Mouse (Mus musculus) hindbrain, embryonic 16.5 days (tissue): ENCODE measurements around the gene Auh. TPM values are rescaled to one million over a fixed set of nuclear protein-coding genes. Genes with fewer than 3 reads are reported as not detected.

Experiments used
- ATAC-seq: fragments of 200-750 bp; cut with Nextera tagmentation; 2 replicates; pipeline ENCODE4 v1.8.0; 2017; ENCODE audit warnings: moderate TSS enrichment, moderate library complexity
- H3K27ac ChIP-seq: fragments of 300-500 bp; sonication (generic); 2 replicates; pipeline ENCODE4 v1.5.1; 2014; ENCODE audit warnings: low read depth, mild to moderate bottlenecking, control low read depth, low read length, moderate library complexity
- H3K27me3 ChIP-seq: fragments of 300-500 bp; sonication (generic); replicated peaks from 2 replicates; pipeline ENCODE4 v1.6.1; 2014; ENCODE audit warnings: low read length; ENCODE audit not compliant: control insufficient read depth, insufficient read depth
- H3K36me3 ChIP-seq: fragments of 300-500 bp; sonication (generic); 2 replicates; pipeline ENCODE4 v1.6.1; 2014; ENCODE audit warnings: mild to moderate bottlenecking, low read length, moderate library complexity, mixed read lengths; ENCODE audit not compliant: control insufficient read depth, insufficient read depth
- H3K4me1 ChIP-seq: fragments of 300-500 bp; sonication (generic); 2 replicates; pipeline ENCODE4 v1.6.1; 2014; ENCODE audit warnings: low read depth, low read length; ENCODE audit not compliant: control insufficient read depth, insufficient read depth
- H3K4me2 ChIP-seq: fragments of 300-500 bp; sonication (generic); 2 replicates; pipeline ENCODE4 v1.6.1; 2014; ENCODE audit warnings: mild to moderate bottlenecking, low read length, control low read depth, moderate library complexity
- H3K4me3 ChIP-seq: fragments of 300-500 bp; sonication (generic); 2 replicates; pipeline ENCODE4 v1.5.1; 2014; ENCODE audit warnings: mild to moderate bottlenecking, low read length, control low read depth, moderate library complexity
- H3K9ac ChIP-seq: fragments of 300-500 bp; sonication (generic); 2 replicates; pipeline ENCODE4 v1.6.1; 2014; ENCODE audit warnings: low read depth, mild to moderate bottlenecking, control low read depth, low read length, moderate library complexity
- H3K9me3 ChIP-seq: fragments of 300-500 bp; sonication (generic); 2 replicates; pipeline ENCODE4 v1.6.1; 2014; ENCODE audit warnings: mild to moderate bottlenecking, low read length, moderate library complexity; ENCODE audit not compliant: control insufficient read depth
- WGBS: fragments of 180-500 bp; shearing (Covaris S2); extraction: QIAGEN DNeasy Blood & Tissue Kit; methylation state at CpG from one replicate; pipeline ENCODE4 v1.1.7; 2014; 5-methylcytosine and 5-hydroxymethylcytosine counted together
- polyA plus RNA-seq: library from polyadenylated mRNA; unstranded; fragments of >200 nt; fragmentation: Nextera tagmentation; extraction: Ambion mirVana; gene quantifications from 2 replicates; pipeline ENCODE4 v1.2.1, GENCODE M21; 2015

Gene Auh
- polyA plus RNA-seq, 1 experiment from 2014 or later = 75.0 TPM

- Histone ChIP-seq H3K4me1 (no peaks in the 10 kb centered on the region), H3K9me3 (no peaks in the 10 kb centered on the region), H3K4me3 (no peak overlapping the region), H3K4me2 (no peak overlapping the region), H3K27ac (no peak overlapping the region), H3K36me3 (no peaks in the 10 kb centered on the region), H3K27me3 (no peaks in the 10 kb centered on the region), H3K9ac (no peak overlapping the region)
- no peak for ATAC-seq
- WGBS = 57% methylated on average over 1 of the region's 1 CpGs
Measured at GRCm38 (mm10) chr13:52942876-52943388, 13.5 kb upstream of the Auh start.

- Histone ChIP-seq H3K4me1 (no peaks in the 10 kb centered on the region), H3K36me3 (no peaks in the 10 kb centered on the region), H3K4me2 (no peak overlapping the region), H3K27ac (no peak overlapping the region), H3K9me3 (no peaks in the 10 kb centered on the region), H3K4me3 (no peak overlapping the region), H3K9ac (no peak overlapping the region), H3K27me3 (no peaks in the 10 kb centered on the region)
- 80% methylated on average over 7 of the region's 7 CpGs for WGBS
- ATAC-seq = no peak
Measured at GRCm38 (mm10) chr13:52940956-52941355, 11.5 kb upstream of the Auh start.

- H3K27me3 ChIP-seq = no peaks in the 10 kb centered on the region
- no peak overlapping the region for H3K27ac ChIP-seq
- no peak overlapping the region for H3K4me3 ChIP-seq
- no peak for ATAC-seq
- peaks cover 21% of the 10 kb centered on the region for H3K4me1 ChIP-seq
- H3K36me3 ChIP-seq = no peaks in the 10 kb centered on the region
- no peak overlapping the region for H3K9ac ChIP-seq
- no peaks in the 10 kb centered on the region for H3K9me3 ChIP-seq
- WGBS = 44% methylated on average over 10 of the region's 10 CpGs
- no peak overlapping the region for H3K4me2 ChIP-seq
Measured at GRCm38 (mm10) chr13:52930582-52930981, 1.1 kb upstream of the Auh start.

- Histone ChIP-seq H3K27me3 (no peaks in the 10 kb centered on the region), H3K4me2 (peak overlapping the region; percentile 70), H3K27ac (no peak overlapping the region; the same call in 1 of the 2 replicates), H3K36me3 (no peaks in the 10 kb centered on the region), H3K9me3 (no peaks in the 10 kb centered on the region), H3K4me1 (peaks cover 21% of the 10 kb centered on the region), H3K9ac (peak overlapping the region; percentile 84; the same call in 1 of the 2 replicates), H3K4me3 (peak overlapping the region; percentile 75)
- ATAC-seq = no peak
- WGBS = 65% methylated on average over 9 of the region's 9 CpGs
Measured at GRCm38 (mm10) chr13:52928392-52928791, 1.1 kb downstream of the Auh start.

- ATAC-seq = no peak
- Histone ChIP-seq H3K4me1 (peaks cover 18% of the 10 kb centered on the region), H3K36me3 (no peaks in the 10 kb centered on the region), H3K9ac (no peak overlapping the region), H3K4me3 (no peak overlapping the region), H3K9me3 (no peaks in the 10 kb centered on the region), H3K27me3 (no peaks in the 10 kb centered on the region), H3K27ac (no peak overlapping the region), H3K4me2 (no peak overlapping the region)
- 75% methylated on average over 5 of the region's 5 CpGs for WGBS
Measured at GRCm38 (mm10) chr13:52924457-52924856, 5.0 kb downstream of the Auh start.

GRCm38 (mm10) chr13:52921966-52922365 is 7.5 kb downstream of the Auh start:
- Histone ChIP-seq H3K4me1 (no peaks in the 10 kb centered on the region), H3K36me3 (no peaks in the 10 kb centered on the region), H3K9me3 (no peaks in the 10 kb centered on the region), H3K27me3 (no peaks in the 10 kb centered on the region), H3K4me3 (no peak overlapping the region), H3K9ac (no peak overlapping the region), H3K27ac (no peak overlapping the region), H3K4me2 (no peak overlapping the region)
- no peak for ATAC-seq
- WGBS = 86% methylated on average over 8 of the region's 8 CpGs

- Histone ChIP-seq H3K9ac (no peak overlapping the region), H3K27ac (no peak overlapping the region), H3K4me3 (no peak overlapping the region), H3K36me3 (no peaks in the 10 kb centered on the region), H3K4me2 (no peak overlapping the region), H3K9me3 (no peaks in the 10 kb centered on the region), H3K27me3 (no peaks in the 10 kb centered on the region), H3K4me1 (no peaks in the 10 kb centered on the region)
- 83% methylated on average over 7 of the region's 7 CpGs for WGBS
- no peak for ATAC-seq
Measured at GRCm38 (mm10) chr13:52921065-52921825, 8.2 kb downstream of the Auh start.

- Histone ChIP-seq H3K4me2 (no peak overlapping the region), H3K9me3 (no peaks in the 10 kb centered on the region), H3K9ac (no peak overlapping the region), H3K27me3 (no peaks in the 10 kb centered on the region), H3K36me3 (no peaks in the 10 kb centered on the region), H3K4me3 (no peak overlapping the region), H3K27ac (no peak overlapping the region), H3K4me1 (no peaks in the 10 kb centered on the region)
- ATAC-seq = no peak
- WGBS = 84% methylated on average over 10 of the region's 10 CpGs
Measured at GRCm38 (mm10) chr13:52919790-52920352, 9.6 kb downstream of the Auh start.

- Histone ChIP-seq H3K9me3 (no peaks in the 10 kb centered on the region), H3K27me3 (no peaks in the 10 kb centered on the region), H3K4me2 (no peak overlapping the region), H3K4me3 (no peak overlapping the region), H3K36me3 (no peaks in the 10 kb centered on the region), H3K27ac (no peak overlapping the region), H3K9ac (no peak overlapping the region), H3K4me1 (no peaks in the 10 kb centered on the region)
- WGBS = 93% methylated on average over 5 of the region's 5 CpGs
- ATAC-seq = no peak
Measured at GRCm38 (mm10) chr13:52918333-52918732, 11.1 kb downstream of the Auh start.
